Mouse (Mus musculus) heart, adult 2 months (tissue): ENCODE measurements around the gene Slc35e3.

Experiments used
- CTCF ChIP-seq: fragments of 200-600 bp; IDR thresholded peaks from 2 replicates; pipeline ENCODE4 v1.8.1; 2022; ENCODE audit warnings: antibody characterized with exemption, mild to moderate bottlenecking, moderate library complexity
- EP300 ChIP-seq: fragments of 200-500 bp; IDR thresholded peaks from 2 replicates; pipeline ENCODE4 v1.6.1; 2011; ENCODE audit warnings: low read depth, low read length, control low read depth; ENCODE audit not compliant: insufficient read depth
- POLR2A ChIP-seq: fragments of 200-500 bp; IDR thresholded peaks from 2 replicates; pipeline ENCODE4 v1.6.1; 2011; ENCODE audit warnings: mild to moderate bottlenecking, low read depth, low read length, control low read depth; ENCODE audit not compliant: insufficient read depth

- TF ChIP-seq EP300: no peak
- TF ChIP-seq CTCF: no peak
- TF ChIP-seq POLR2A: no peak
These were observed 3.0 kb upstream of the Slc35e3 start for GRCm38 (mm10) chr10:117749050-117749686.
